Mouse (Mus musculus) lung, postnatal 0 days (tissue): ENCODE results near the gene Kit.

Source experiments
- CTCF ChIP-seq: IDR thresholded peaks from 2 replicates; pipeline ENCODE4 v1.5.1; 2016; ENCODE audit warnings: antibody characterized with exemption, mild to moderate bottlenecking
- EP300 ChIP-seq: IDR thresholded peaks from 2 replicates; pipeline ENCODE4 v1.6.1; 2016; ENCODE audit warnings: antibody characterized with exemption, mild to moderate bottlenecking, control low read depth

DNA sequence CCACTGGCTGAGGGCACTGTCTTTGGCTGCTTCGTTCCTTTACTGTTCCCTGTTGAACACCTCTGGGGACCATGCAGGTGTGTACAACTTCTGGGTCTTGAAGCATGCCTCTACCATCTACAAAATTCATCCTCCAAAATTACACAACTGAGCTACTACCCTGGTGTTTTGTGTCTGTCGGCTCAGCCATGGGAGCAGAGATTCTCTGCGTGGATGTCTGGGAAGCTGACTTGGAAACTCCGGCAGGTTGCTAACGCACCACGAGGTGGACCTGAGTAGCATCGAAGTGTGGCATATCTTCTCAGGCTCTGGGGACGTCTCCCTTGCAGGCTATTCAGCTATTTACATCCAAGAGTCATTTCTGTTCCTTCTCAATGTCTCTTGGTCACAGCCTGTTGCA lies 123.8 kb downstream of the Kit start:
- TF ChIP-seq CTCF (no peak), EP300 (no peak)
